ENCODE assay signal across 8 mouse cellular contexts in the genomic region with DNA sequence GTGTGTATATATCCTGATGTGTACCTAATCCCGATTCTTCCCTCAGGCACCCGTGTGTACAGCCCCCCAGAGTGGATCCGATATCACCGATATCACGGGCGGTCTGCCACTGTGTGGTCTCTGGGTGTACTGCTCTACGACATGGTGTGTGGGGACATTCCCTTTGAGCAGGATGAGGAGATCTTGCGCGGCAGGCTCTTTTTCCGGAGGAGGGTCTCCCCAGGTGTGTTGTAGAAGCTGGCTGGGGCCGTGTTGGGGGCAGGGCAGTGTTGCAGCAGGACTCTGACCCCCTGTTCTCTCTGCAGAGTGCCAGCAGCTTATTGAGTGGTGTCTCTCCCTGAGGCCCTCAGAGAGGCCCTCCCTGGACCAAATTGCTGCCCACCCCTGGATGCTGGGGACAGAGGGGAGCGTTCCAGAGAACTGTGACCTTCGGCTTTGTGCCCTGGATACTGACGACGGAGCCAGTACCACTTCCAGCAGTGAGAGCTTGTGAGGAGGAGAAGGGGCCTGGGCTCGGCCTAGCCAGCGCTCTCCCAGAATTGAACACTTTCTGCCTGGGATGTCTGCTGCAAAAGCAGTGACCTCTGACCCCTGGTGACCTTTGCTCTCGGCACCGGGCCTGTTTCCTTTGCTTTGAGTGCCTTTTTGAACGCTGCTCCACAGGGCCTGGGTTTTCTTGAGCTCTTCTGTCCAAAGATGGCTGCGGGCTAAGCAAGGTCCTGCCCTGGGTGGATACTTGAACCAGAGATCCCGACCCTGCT. TPM values are rescaled to one million over a fixed set of nuclear protein-coding genes. Genes with fewer than 3 reads are reported as not detected.
DNase-seq lines count a peak whose midpoint lies in the region; ATAC-seq and TF ChIP-seq lines count a peak whose summit lies in the region.

No protein-coding gene starts in this region.

- peak overlapping the region; percentile 88 for H3K4me2 ChIP-seq in hindbrain, embryonic 13.5 days
- peak overlapping the region; percentile 96 for H3K4me2 ChIP-seq in liver, embryonic 11.5 days
- H3K4me2 ChIP-seq in stomach, embryonic 15.5 days = peak overlapping the region; percentile 86

- peaks cover 56% of the 10 kb centered on the region for H3K4me1 ChIP-seq in E14TG2a.4 (replicated peaks; ENCODE audit: low read depth, low read length)
- H3K4me1 ChIP-seq in cortical plate, adult 2 months (ENCODE audit: control insufficient read depth, insufficient read depth, low read length) = peaks cover 2% of the 10 kb centered on the region; the same call in 1 of the 2 replicates
- peaks cover 30% of the 10 kb centered on the region for H3K4me1 ChIP-seq in hindbrain, embryonic 13.5 days (replicated peaks)
- H3K4me1 ChIP-seq in liver, embryonic 11.5 days (replicated peaks; ENCODE audit: control insufficient read depth, insufficient read depth, low read length) = peaks cover 48% of the 10 kb centered on the region
- peaks cover 48% of the 10 kb centered on the region for H3K4me1 ChIP-seq in stomach, embryonic 15.5 days

- DNase-seq in frontal cortex, postnatal 10 days (ENCODE audit: low spot score in 2 of 2) = peak; percentile 47 to 57
- no peak for DNase-seq in frontal cortex, adult 2 months (ENCODE audit: extremely low spot score in 1 of 2, low spot score in 1 of 2)
- peak; percentile 49 for DNase-seq in liver, embryonic 11.5 days (ENCODE audit: low spot score)
- no peak for DNase-seq in frontal cortex, postnatal 25 days (ENCODE audit: low spot score in 2 of 2)

- 36% methylated on average over 22 of the region's 22 CpGs for WGBS in hindbrain, embryonic 13.5 days
- 62% methylated on average over 22 of the region's 22 CpGs for WGBS in liver, embryonic 11.5 days
- 28% methylated on average over 22 of the region's 22 CpGs for WGBS in stomach, embryonic 15.5 days

- no peaks in the 10 kb centered on the region for H3K27me3 ChIP-seq in E14TG2a.4 (ENCODE audit: insufficient read depth, low read length)
- H3K27me3 ChIP-seq in hindbrain, embryonic 13.5 days = no peaks in the 10 kb centered on the region
- H3K27me3 ChIP-seq in liver, embryonic 11.5 days (replicated peaks; ENCODE audit: control insufficient read depth, insufficient read depth, low read length) = no peaks in the 10 kb centered on the region
- no peaks in the 10 kb centered on the region for H3K27me3 ChIP-seq in stomach, embryonic 15.5 days (replicated peaks)

- H3K27ac ChIP-seq in cortical plate, adult 2 months (ENCODE audit: insufficient read depth, low read length) = peak overlapping the region; percentile 11
- peak overlapping the region; percentile 98 for H3K27ac ChIP-seq in hindbrain, embryonic 13.5 days
- H3K27ac ChIP-seq in liver, embryonic 11.5 days (ENCODE audit: low read depth, low read length) = 0 out of 2 replicates have a peak overlapping the region, but pooled peaks have one; percentile 2
- H3K27ac ChIP-seq in stomach, embryonic 15.5 days = peak overlapping the region; percentile 97

- H3K4me3 ChIP-seq in E14TG2a.4 (replicated peaks; ENCODE audit: low read length) = peak overlapping the region; percentile 95
- peak overlapping the region; percentile 63 for H3K4me3 ChIP-seq in cortical plate, adult 2 months (ENCODE audit: insufficient read depth, low read length)
- H3K4me3 ChIP-seq in hindbrain, embryonic 13.5 days = peak overlapping the region; percentile 93
- peak overlapping the region; percentile 90 for H3K4me3 ChIP-seq in liver, embryonic 11.5 days (ENCODE audit: low read depth, low read length)
- H3K4me3 ChIP-seq in stomach, embryonic 15.5 days (replicated peaks) = peak overlapping the region; percentile 78

- H3K9ac ChIP-seq in hindbrain, embryonic 13.5 days = peak overlapping the region; percentile 94
- peak overlapping the region; percentile 88 for H3K9ac ChIP-seq in liver, embryonic 11.5 days (ENCODE audit: low read depth, low read length)
- H3K9ac ChIP-seq in stomach, embryonic 15.5 days = peak overlapping the region; percentile 31

- H3K36me3 ChIP-seq in E14TG2a.4 (ENCODE audit: insufficient read depth, low read length) = peaks cover 44% of the 10 kb centered on the region
- peaks cover 43% of the 10 kb centered on the region for H3K36me3 ChIP-seq in hindbrain, embryonic 13.5 days
- peaks cover 13% of the 10 kb centered on the region; the same call in 1 of the 2 replicates for H3K36me3 ChIP-seq in liver, embryonic 11.5 days (ENCODE audit: control insufficient read depth, insufficient read depth, low read length)
- H3K36me3 ChIP-seq in stomach, embryonic 15.5 days = peaks cover 24% of the 10 kb centered on the region

- no peak; the same call in 1 of the 2 replicates for TF ChIP-seq CTCF in E14TG2a.4 (conservative IDR thresholded peaks at IDR 0.05; ENCODE audit: low read length)
- 0 out of 2 replicates have a peak, but pooled peaks have one; percentile 10 for TF ChIP-seq CTCF in cortical plate, adult 2 months (IDR thresholded peaks at IDR 0.05; ENCODE audit: extremely low read depth, insufficient read depth, low read length)

- no peak; the same call in 1 of the 2 replicates for TF ChIP-seq POLR2A in cortical plate, adult 2 months (IDR thresholded peaks at IDR 0.05; ENCODE audit: extremely low read depth, insufficient read depth, low read length)

- peak; percentile 28 for ATAC-seq in hindbrain, embryonic 13.5 days (ENCODE audit: low FRiP score)
- peak; percentile 1; the same call in 1 of the 2 replicates for ATAC-seq in liver, embryonic 11.5 days (replicated peaks; ENCODE audit: low FRiP score)
- ATAC-seq in stomach, embryonic 15.5 days (ENCODE audit: insufficient read depth, low FRiP score, low read depth) = 0 out of 2 replicates have a peak, but pooled peaks have one; percentile 1

- H3K9me3 ChIP-seq in E14TG2a.4 (ENCODE audit: low read length) = peaks cover 13% of the 10 kb centered on the region
- H3K9me3 ChIP-seq in hindbrain, embryonic 13.5 days = no peaks in the 10 kb centered on the region
- no peaks in the 10 kb centered on the region for H3K9me3 ChIP-seq in liver, embryonic 11.5 days (ENCODE audit: control insufficient read depth, low read length)
- no peaks in the 10 kb centered on the region for H3K9me3 ChIP-seq in stomach, embryonic 15.5 days

RNA-seq across cellular contexts. Expression of a gene that starts 2.5 kb away (rescaled TPM):
- 13.6 and 22.2 TPM in 2 replicates for polyA plus RNA-seq in frontal cortex, adult 2 months (2012; rRNA removed)
- 14.2 and 16.7 TPM in 2 replicates for polyA plus RNA-seq in cortical plate, adult 2 months (2012; rRNA removed)
- 45.6 and 47.2 TPM in 2 replicates for polyA plus RNA-seq in hindbrain, embryonic 13.5 days (2015; fragmentation: Nextera tagmentation; extraction: Ambion mirVana)
- polyA plus RNA-seq in liver, embryonic 11.5 days (2014; fragmentation: Nextera tagmentation; extraction: Ambion mirVana) = 34.0 and 35.9 TPM in 2 replicates
- polyA plus RNA-seq in stomach, embryonic 15.5 days (2015; fragmentation: Nextera tagmentation; extraction: Ambion mirVana) = 68.7 and 74.8 TPM in 2 replicates

RNA-seq across cellular contexts. Expression of a gene that starts 45.0 kb away (rescaled TPM):
- polyA plus RNA-seq in frontal cortex, adult 2 months (2012; rRNA removed) = 24.1 and 31.2 TPM in 2 replicates
- polyA plus RNA-seq in cortical plate, adult 2 months (2012; rRNA removed) = 25.7 and 26.6 TPM in 2 replicates
- 57.1 and 60.0 TPM in 2 replicates for polyA plus RNA-seq in hindbrain, embryonic 13.5 days (2015; fragmentation: Nextera tagmentation; extraction: Ambion mirVana)
- 107 and 109 TPM in 2 replicates for polyA plus RNA-seq in liver, embryonic 11.5 days (2014; fragmentation: Nextera tagmentation; extraction: Ambion mirVana)
- 124 and 125 TPM in 2 replicates for polyA plus RNA-seq in stomach, embryonic 15.5 days (2015; fragmentation: Nextera tagmentation; extraction: Ambion mirVana)

RNA-seq across cellular contexts. Expression of a gene that starts 45.3 kb away (rescaled TPM):
- polyA plus RNA-seq in frontal cortex, adult 2 months (2012; rRNA removed) = 15.3 and 15.7 TPM in 2 replicates
- polyA plus RNA-seq in cortical plate, adult 2 months (2012; rRNA removed) = 17.0 and 17.5 TPM in 2 replicates
- 8.1 and 8.7 TPM in 2 replicates for polyA plus RNA-seq in hindbrain, embryonic 13.5 days (2015; fragmentation: Nextera tagmentation; extraction: Ambion mirVana)
- polyA plus RNA-seq in liver, embryonic 11.5 days (2014; fragmentation: Nextera tagmentation; extraction: Ambion mirVana) = 13.9 and 14.2 TPM in 2 replicates
- polyA plus RNA-seq in stomach, embryonic 15.5 days (2015; fragmentation: Nextera tagmentation; extraction: Ambion mirVana) = 11.6 and 13.4 TPM in 2 replicates

Comparison
In these comparisons a context has a peak if more than half of its experiments do, and no peak if none do; other contexts are left out.
1. DNase-seq: peak in frontal cortex, postnatal 10 days (2 of 2) and liver, embryonic 11.5 days (single experiment); none in frontal cortex, adult 2 months (0 of 2) and frontal cortex, postnatal 25 days (0 of 2).
2. H3K27ac ChIP-seq: peak in every context shown above with its lines; median percentile 98 in hindbrain, embryonic 13.5 days; 97 in stomach, embryonic 15.5 days; 11 in cortical plate, adult 2 months; 2 in liver, embryonic 11.5 days.
3. H3K9ac ChIP-seq: peak in every context shown above with its lines; median percentile 94 in hindbrain, embryonic 13.5 days; 88 in liver, embryonic 11.5 days; 31 in stomach, embryonic 15.5 days.
4. Peak in every context shown above with its lines, with median percentiles within 50 percentile points of each other: H3K4me3 ChIP-seq, ATAC-seq and H3K4me2 ChIP-seq.